Comparison of ENCODE assay signal across 29 mouse cellular contexts in genomic region chr19:58747498-58748000, GRCm38 (mm10). TPM values are rescaled to one million over a fixed set of nuclear protein-coding genes. Genes with fewer than 3 reads are reported as not detected.
"Had no signal": no experiment of that assay in that cellular context is flagged by ENCODE, and none has a peak within 500 bp of the region (broad histone marks: within the 10 kb centered on the region; RNA-seq: fewer than 3 reads in every experiment).

No protein-coding gene starts in this region.

- DNase-seq: kidney, adult 2 months; kidney, postnatal 10 days; kidney, postnatal 36 days; liver, embryonic 13.5 days; lung, adult 2 months; lung, postnatal 14 days; lung, postnatal 4 days; retina, postnatal 1 day; thymus, adult 18-20 months; thymus, postnatal 36 days had no signal

- H3K4me2 ChIP-seq: kidney, embryonic 15.5 days; liver, embryonic 13.5 days; midbrain, embryonic 12.5 days; midbrain, embryonic 15.5 days; neural tube, embryonic 13.5 days had no signal

- H3K9me3 ChIP-seq: kidney, embryonic 15.5 days; liver, embryonic 13.5 days; midbrain, embryonic 12.5 days; midbrain, embryonic 15.5 days; neural tube, embryonic 13.5 days had no signal

- H3K27me3 ChIP-seq: kidney, embryonic 15.5 days; liver, embryonic 13.5 days; midbrain, embryonic 12.5 days; midbrain, embryonic 15.5 days; neural tube, embryonic 13.5 days had no signal

- H3K27ac ChIP-seq: kidney, embryonic 15.5 days; liver, embryonic 13.5 days; midbrain, embryonic 12.5 days; midbrain, embryonic 15.5 days; neural tube, embryonic 13.5 days had no signal

- H3K4me3 ChIP-seq: kidney, embryonic 15.5 days; liver, embryonic 13.5 days; midbrain, embryonic 12.5 days; midbrain, embryonic 15.5 days; neural tube, embryonic 13.5 days had no signal

- ATAC-seq: midbrain, embryonic 15.5 days had no signal

- H3K9ac ChIP-seq: kidney, embryonic 15.5 days; liver, embryonic 13.5 days; midbrain, embryonic 12.5 days; midbrain, embryonic 15.5 days; neural tube, embryonic 13.5 days had no signal

- H3K4me1 ChIP-seq: kidney, embryonic 15.5 days; liver, embryonic 13.5 days; midbrain, embryonic 12.5 days; midbrain, embryonic 15.5 days; neural tube, embryonic 13.5 days had no signal

- H3K36me3 ChIP-seq: kidney, embryonic 15.5 days; liver, embryonic 13.5 days; midbrain, embryonic 12.5 days; midbrain, embryonic 15.5 days; neural tube, embryonic 13.5 days had no signal

RNA-seq across cellular contexts. Expression of gene Pnliprp2, which starts 12.0 kb away (rescaled TPM):
- total RNA-seq: layer of hippocampus, postnatal 14 days; left cerebral cortex, adult 8-10 months; left cerebral cortex, postnatal 14 days; megakaryocyte progenitor cell, adult 5-6 weeks; megakaryocyte-erythroid progenitor cell, adult 5-6 weeks; neutrophil, adult 5-6 weeks had no signal
- polyA plus RNA-seq: kidney, adult 2 months; liver, adult 2 months; lung, adult 2 months; midbrain, embryonic 12.5 days; midbrain, embryonic 15.5 days had no signal

RNA-seq across cellular contexts. Expression of gene Pnliprp1, which starts 18.9 kb away (rescaled TPM):
- total RNA-seq: layer of hippocampus, adult 8-10 months; layer of hippocampus, postnatal 14 days; left cerebral cortex, adult 8-10 months; left cerebral cortex, postnatal 14 days; megakaryocyte progenitor cell, adult 5-6 weeks; megakaryocyte-erythroid progenitor cell, adult 5-6 weeks; neutrophil, adult 5-6 weeks had no signal
- polyA plus RNA-seq: limb, embryonic 11.5 days; neural tube, embryonic 13.5 days; stomach, embryonic 14.5 days; urinary bladder, adult 2 months had no signal

RNA-seq across cellular contexts. Expression of gene 1700019N19Rik, which starts 46.7 kb away (rescaled TPM):
- total RNA-seq: left cerebral cortex, postnatal 14 days; liver, adult 2 months; megakaryocyte progenitor cell, adult 5-6 weeks; megakaryocyte-erythroid progenitor cell, adult 5-6 weeks; neutrophil, adult 5-6 weeks had no signal
- polyA plus RNA-seq: intestine, embryonic 14.5 days; kidney, embryonic 15.5 days; limb, embryonic 11.5 days; limb, embryonic 14.5 days; liver, adult 2 months; liver, embryonic 16.5 days; lung, adult 2 months; lung, embryonic 16.5 days; midbrain, embryonic 12.5 days; midbrain, embryonic 15.5 days; neural tube, embryonic 13.5 days; stomach, embryonic 14.5 days had no signal
